Mouse (Mus musculus): ENCODE data around the gene Evi5.

DNA sequence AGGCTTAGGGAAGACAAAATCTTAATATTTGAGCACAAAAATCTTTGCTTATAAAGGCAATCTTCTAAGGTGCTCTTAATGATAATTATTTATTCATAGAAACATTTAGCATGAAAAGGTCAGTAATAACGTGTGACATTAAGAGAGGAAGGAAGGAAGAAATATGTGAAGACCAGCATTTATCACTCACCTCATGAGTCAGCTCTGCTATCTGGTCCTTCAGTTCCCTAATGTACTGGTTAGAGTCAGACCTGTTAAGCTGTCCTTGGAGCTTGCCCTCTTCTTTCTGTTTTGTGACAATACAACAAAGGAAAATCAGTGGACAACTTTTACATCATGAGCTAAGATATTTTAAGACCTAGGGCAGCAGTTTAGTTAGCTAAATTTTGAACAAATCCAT, 110.4 kb downstream of the Evi5 start:
- TF ChIP-seq CTCF (IDR thresholded peaks at IDR 0.05; ENCODE audit: borderline replicate concordance, extremely low read depth, insufficient read depth, insufficient read length) (no peak), POLR2A (IDR thresholded peaks at IDR 0.05; ENCODE audit: borderline replicate concordance, extremely low read depth, insufficient read depth, insufficient read length, poor library complexity, severe bottlenecking) (no peak)
